Mouse (Mus musculus) small intestine, adult 2 months (tissue): ENCODE measurements at regions not wholly inside any gene's neighbourhood (a gene's known extent, or its start where the extent isn't known, plus 50 kb on each side); places are given as distances from the start of the nearest gene placed in this dataset.

Experiments
- CTCF ChIP-seq: fragments of 200-500 bp; IDR thresholded peaks from 2 replicates; pipeline ENCODE4 v1.5.1; 2012; ENCODE audit warnings: low read depth, mild to moderate bottlenecking, control low read depth, inconsistent platforms, low read length, moderate library complexity, mixed read lengths; ENCODE audit not compliant: insufficient replicate concordance, insufficient read length; ENCODE audit errors: extremely low read depth
- POLR2A ChIP-seq: fragments of 200-500 bp; IDR thresholded peaks from 2 replicates; pipeline ENCODE4 v1.6.1; 2012; ENCODE audit warnings: low read depth, mild to moderate bottlenecking, control low read depth, inconsistent platforms, low read length, moderate library complexity

- TF ChIP-seq CTCF (no peak), POLR2A (no peak)
These were observed 386.8 kb downstream of the Efnb2 start for GRCm38 (mm10) chr8:8274211-8274641.
